Mouse (Mus musculus): ENCODE measurements around the gene Dync1h1. TPM values are rescaled to one million over a fixed set of nuclear protein-coding genes. Genes with fewer than 3 reads are reported as not detected.
"Not testable (repeated sequence)": the region's sequence is repeated elsewhere in the genome, so short reads cannot be mapped to it uniquely, and the experiment has no call there.

The Dync1h1 gene
- polyA plus RNA-seq, 1 experiment from 2014 or later, result 72.5 TPM

GRCm38 (mm10) chr12:110681878-110682277 is 80.6 kb downstream of the Dync1h1 start:
- Histone ChIP-seq H3K9me3 (replicated peaks) (no peaks in the 10 kb centered on the region), H3K27ac (replicated peaks) (no peak overlapping the region), H3K4me1 (no peaks in the 10 kb centered on the region), H3K9ac (replicated peaks) (no peak overlapping the region), H3K4me2 (no peak overlapping the region), H3K27me3 (replicated peaks) (no peaks in the 10 kb centered on the region), H3K36me3 (peaks cover 8% of the 10 kb centered on the region), H3K4me3 (replicated peaks) (no peak overlapping the region)
- WGBS, result 56% methylated on average over 3 of the region's 3 CpGs
- ATAC-seq (ENCODE audit: low FRiP score), result no peak

- Histone ChIP-seq H3K9ac (replicated peaks) (no peak within 1 kb of the TSS), H3K4me2 (no peak within 1 kb of the TSS), H3K4me1 (no peaks in the 10 kb centered on the region), H3K9me3 (replicated peaks) (no peaks in the 10 kb centered on the region), H3K27ac (replicated peaks) (no peak within 1 kb of the TSS), H3K27me3 (replicated peaks) (no peaks in the 10 kb centered on the region), H3K36me3 (peaks cover 12% of the 10 kb centered on the region), H3K4me3 (replicated peaks) (no peak within 1 kb of the TSS)
- ATAC-seq (ENCODE audit: low FRiP score), result no peak
- WGBS, result 77% methylated on average over 9 of the region's 9 CpGs
These were observed 81.5 kb downstream of the Dync1h1 start, which contains the start of gene 1700001K19Rik for GRCm38 (mm10) chr12:110682561-110683299. 1700001K19Rik (minus strand) TSS chr12:110682619.

- Histone ChIP-seq H3K4me1 (peaks cover 6% of the 10 kb centered on the region; the same call in 1 of the 2 replicates), H3K36me3 (peaks cover 20% of the 10 kb centered on the region), H3K27ac (replicated peaks) (no peak overlapping the region), H3K4me3 (replicated peaks) (no peak overlapping the region), H3K9me3 (replicated peaks) (no peaks in the 10 kb centered on the region), H3K4me2 (no peak overlapping the region), H3K9ac (replicated peaks) (no peak overlapping the region), H3K27me3 (replicated peaks) (no peaks in the 10 kb centered on the region)
- no peak for ATAC-seq (ENCODE audit: low FRiP score)
- no CpG with 5 or more reads among the region's 1 CpGs for WGBS
These were observed 82.3 kb downstream of the Dync1h1 start for GRCm38 (mm10) chr12:110683580-110683979.

GRCm38 (mm10) chr12:110687894-110688734 is 86.9 kb downstream of the Dync1h1 start:
- Histone ChIP-seq H3K9ac (replicated peaks) (no peak overlapping the region), H3K9me3 (replicated peaks) (no peaks in the 10 kb centered on the region), H3K4me1 (peaks cover 6% of the 10 kb centered on the region; the same call in 1 of the 2 replicates), H3K36me3 (peaks cover 52% of the 10 kb centered on the region), H3K4me3 (replicated peaks) (no peak overlapping the region), H3K4me2 (no peak overlapping the region), H3K27ac (replicated peaks) (0 out of 2 replicates have a peak overlapping the region, but pooled peaks have one; percentile 41), H3K27me3 (replicated peaks) (no peaks in the 10 kb centered on the region)
- 64% methylated on average over 12 of the region's 12 CpGs for WGBS
- ATAC-seq (ENCODE audit: low FRiP score), result no peak

GRCm38 (mm10) chr12:110688921-110689320 is 87.7 kb downstream of the Dync1h1 start:
- not testable (repeated sequence) for H3K4me2 ChIP-seq; H3K9ac ChIP-seq (replicated peaks); H3K9me3 ChIP-seq (replicated peaks); ATAC-seq (ENCODE audit: low FRiP score); H3K4me1 ChIP-seq; H3K27me3 ChIP-seq (replicated peaks); H3K4me3 ChIP-seq (replicated peaks); H3K27ac ChIP-seq (replicated peaks)
- peaks cover 58% of the 10 kb centered on the region for H3K36me3 ChIP-seq
- WGBS, result 92% methylated on average over 3 of the region's 3 CpGs

- Histone ChIP-seq H3K36me3 (peaks cover 64% of the 10 kb centered on the region), H3K9ac (replicated peaks) (no peak overlapping the region), H3K27ac (replicated peaks) (no peak overlapping the region), H3K9me3 (replicated peaks) (no peaks in the 10 kb centered on the region), H3K4me2 (no peak overlapping the region), H3K4me3 (replicated peaks) (no peak overlapping the region), H3K4me1 (peaks cover 17% of the 10 kb centered on the region), H3K27me3 (replicated peaks) (no peaks in the 10 kb centered on the region)
- no peak for ATAC-seq (ENCODE audit: low FRiP score)
- WGBS, result 90% methylated on average over 6 of the region's 6 CpGs
These were observed 88.8 kb downstream of the Dync1h1 start for GRCm38 (mm10) chr12:110689919-110690643.

GRCm38 (mm10) chr12:110693378-110693777 is 92.1 kb downstream of the Dync1h1 start:
- H3K36me3 ChIP-seq, result peaks cover 46% of the 10 kb centered on the region
- H3K9ac ChIP-seq (replicated peaks); H3K9me3 ChIP-seq (replicated peaks); H3K4me3 ChIP-seq (replicated peaks); H3K27ac ChIP-seq (replicated peaks); H3K27me3 ChIP-seq (replicated peaks); ATAC-seq (ENCODE audit: low FRiP score): not testable (repeated sequence)
- WGBS, result 74% methylated on average over 5 of the region's 5 CpGs
- peaks cover 19% of the 10 kb centered on the region for H3K4me1 ChIP-seq
- H3K4me2 ChIP-seq, result peak overlapping the region; percentile 13; the same call in 1 of the 2 replicates

- peak; percentile 71 for ATAC-seq (ENCODE audit: low FRiP score)
- under 1% methylated on average over 55 of the region's 55 CpGs for WGBS
These were observed 94.5 kb downstream of the Dync1h1 start for GRCm38 (mm10) chr12:110695676-110696171.

GRCm38 (mm10) chr12:110696173-110696974 is 95.1 kb downstream of the Dync1h1 start:
- Histone ChIP-seq H3K36me3 (peaks cover 21% of the 10 kb centered on the region), H3K4me1 (peaks cover 18% of the 10 kb centered on the region), H3K9ac (replicated peaks) (peak overlapping the region; percentile 98), H3K4me2 (peak overlapping the region; percentile 86), H3K27me3 (replicated peaks) (no peaks in the 10 kb centered on the region), H3K9me3 (replicated peaks) (no peaks in the 10 kb centered on the region), H3K4me3 (replicated peaks) (peak overlapping the region; percentile 86), H3K27ac (replicated peaks) (peak overlapping the region; percentile 97)
- peak; percentile 95 for ATAC-seq (ENCODE audit: low FRiP score)
- under 1% methylated on average over 89 of the region's 89 CpGs for WGBS

More at GRCm38 (mm10) chr12:110695676-110696171, 94.5 kb downstream of the Dync1h1 start:
- peaks cover 23% of the 10 kb centered on the region for H3K36me3 ChIP-seq
- H3K4me1 ChIP-seq, result peaks cover 18% of the 10 kb centered on the region
- peak overlapping the region; percentile 97 for H3K27ac ChIP-seq (replicated peaks)
- H3K4me3 ChIP-seq (replicated peaks), result peak overlapping the region; percentile 86
- H3K27me3 ChIP-seq (replicated peaks), result no peaks in the 10 kb centered on the region
- peak overlapping the region; percentile 58 for H3K4me2 ChIP-seq
- H3K9me3 ChIP-seq (replicated peaks), result no peaks in the 10 kb centered on the region
- peak overlapping the region; percentile 98 for H3K9ac ChIP-seq (replicated peaks)

GRCm38 (mm10) chr12:110696975-110697400 is 95.7 kb downstream of the Dync1h1 start:
- Histone ChIP-seq H3K4me3 (replicated peaks) (peak overlapping the region; percentile 86), H3K27me3 (replicated peaks) (no peaks in the 10 kb centered on the region; the same call in 1 of the 2 replicates), H3K4me2 (peak overlapping the region; percentile 86), H3K36me3 (peaks cover 16% of the 10 kb centered on the region), H3K9me3 (replicated peaks) (no peaks in the 10 kb centered on the region), H3K27ac (replicated peaks) (peak overlapping the region; percentile 94), H3K9ac (replicated peaks) (peak overlapping the region; percentile 87), H3K4me1 (peaks cover 18% of the 10 kb centered on the region)
- ATAC-seq (ENCODE audit: low FRiP score), result 0 out of 2 replicates have a peak, but pooled peaks have one; percentile 4
- WGBS, result 45% methylated on average over 9 of the region's 9 CpGs

All from neural tube, embryonic 15.5 days (tissue).